Mouse (Mus musculus): ENCODE measurements at regions not wholly inside any gene's neighbourhood (a gene's known extent, or its start where the extent isn't known, plus 50 kb on each side); places are given as distances from the start of the nearest gene placed in this dataset.
A peak's percentile ranks its signal among the peaks of the same experiment; 100 is the strongest.

GRCm38 (mm10) chr1:42236466-42237010 is 459.0 kb upstream of the Pou3f3 start:
- no peak for DNase-seq

GRCm38 (mm10) chr1:42238408-42238807 is 457.2 kb upstream of the Pou3f3 start:
- no peak for DNase-seq

GRCm38 (mm10) chr1:42241172-42241571 is 454.4 kb upstream of the Pou3f3 start:
- DNase-seq: no peak

- DNase-seq: no peak
These were observed 453.9 kb upstream of the Pou3f3 start for GRCm38 (mm10) chr1:42241601-42242220.

GRCm38 (mm10) chr1:42242586-42243457 is 452.7 kb upstream of the Pou3f3 start:
- DNase-seq: no peak

- peak; percentile 39 for DNase-seq
These were observed 452.1 kb upstream of the Pou3f3 start for GRCm38 (mm10) chr1:42243458-42243855.

GRCm38 (mm10) chr1:42243878-42244277 is 451.7 kb upstream of the Pou3f3 start:
- no peak for DNase-seq

GRCm38 (mm10) chr1:42252386-42252785 is 443.2 kb upstream of the Pou3f3 start:
- DNase-seq: no peak

- DNase-seq: no peak
These were observed 441.8 kb upstream of the Pou3f3 start for GRCm38 (mm10) chr1:42253786-42254185.

- DNase-seq: no peak
These were observed 438.5 kb upstream of the Pou3f3 start for GRCm38 (mm10) chr1:42256911-42257595.

- DNase-seq: no peak
These were observed 437.6 kb upstream of the Pou3f3 start for GRCm38 (mm10) chr1:42257801-42258593.

- no peak for DNase-seq
These were observed 437.0 kb upstream of the Pou3f3 start for GRCm38 (mm10) chr1:42258594-42258910.

GRCm38 (mm10) chr1:42259216-42259977 is 436.2 kb upstream of the Pou3f3 start:
- no peak for DNase-seq

- no peak for DNase-seq
These were observed 435.3 kb upstream of the Pou3f3 start for GRCm38 (mm10) chr1:42260033-42260925.

- no peak for DNase-seq
These were observed 434.5 kb upstream of the Pou3f3 start for GRCm38 (mm10) chr1:42261031-42261430.

- peak; percentile 27 for DNase-seq
These were observed 433.8 kb upstream of the Pou3f3 start for GRCm38 (mm10) chr1:42261800-42262199.

- DNase-seq: peak; percentile 23
These were observed 433.0 kb upstream of the Pou3f3 start for GRCm38 (mm10) chr1:42262606-42263005.

GRCm38 (mm10) chr1:42277130-42277529 is 418.4 kb upstream of the Pou3f3 start:
- no peak for DNase-seq

GRCm38 (mm10) chr1:42295841-42296240 is 399.7 kb upstream of the Pou3f3 start:
- no peak for DNase-seq

GRCm38 (mm10) chr1:42309251-42309650 is 386.3 kb upstream of the Pou3f3 start:
- no peak for DNase-seq

GRCm38 (mm10) chr1:42313494-42313893 is 382.1 kb upstream of the Pou3f3 start:
- DNase-seq: no peak

Measured in kidney, adult 9 months (tissue).